25 mouse cellular contexts compared by ENCODE assay signal in genomic region chr15:16532587-16532986, GRCm38 (mm10).
"Had no signal": no experiment of that assay in that cellular context is flagged by ENCODE, and none has a peak within 500 bp of the region (broad histone marks: within the 10 kb centered on the region; RNA-seq: fewer than 3 reads in every experiment).

No protein-coding gene starts in this region.

- H3K9ac ChIP-seq: hindbrain, embryonic 12.5 days; hindbrain, embryonic 14.5 days; intestine, embryonic 15.5 days; limb, embryonic 12.5 days; liver, embryonic 13.5 days; liver, embryonic 15.5 days had no signal

- ATAC-seq: hindbrain, embryonic 16.5 days; inflammation-experienced regulatory T-cells, adult 6 months; intestine, embryonic 15.5 days; intestine, postnatal 0 days had no signal

- H3K36me3 ChIP-seq: heart, embryonic 10.5 days; hindbrain, embryonic 10.5 days; hindbrain, embryonic 12.5 days; intestine, embryonic 15.5 days; limb, embryonic 12.5 days; liver, embryonic 13.5 days; liver, embryonic 15.5 days had no signal

- DNase-seq: gastrocnemius, adult 2 months; gastrocnemius, postnatal 10 days; gastrocnemius, postnatal 25 days; heart, postnatal 14 days; heart, postnatal 4 days; kidney, adult 18-20 months; kidney, adult 8-10 months; kidney, postnatal 10 days; kidney, postnatal 25 days; kidney, postnatal 4 days; liver; liver, embryonic 13.5 days had no signal

- H3K4me2 ChIP-seq: hindbrain, embryonic 12.5 days; hindbrain, embryonic 14.5 days; intestine, embryonic 15.5 days; limb, embryonic 12.5 days; liver, embryonic 11.5 days; liver, embryonic 13.5 days; liver, embryonic 15.5 days had no signal

- H3K4me3 ChIP-seq: gastrocnemius, adult 2 months; heart, embryonic 10.5 days; hindbrain, embryonic 10.5 days; hindbrain, embryonic 12.5 days; intestine, embryonic 15.5 days; layer of hippocampus, adult 2 months; left cerebral cortex, adult 2 months; limb, embryonic 12.5 days; liver, embryonic 13.5 days; liver, embryonic 15.5 days had no signal

- H3K9me3 ChIP-seq: heart, embryonic 10.5 days; hindbrain, embryonic 10.5 days; hindbrain, embryonic 12.5 days; intestine, embryonic 15.5 days; limb, embryonic 12.5 days; liver, embryonic 13.5 days; liver, embryonic 15.5 days had no signal

- H3K27ac ChIP-seq: gastrocnemius, adult 2 months; heart, embryonic 10.5 days; hindbrain, embryonic 10.5 days; hindbrain, embryonic 12.5 days; hindbrain, embryonic 14.5 days; intestine, embryonic 15.5 days; layer of hippocampus, adult 2 months; left cerebral cortex, adult 2 months; limb, embryonic 12.5 days; liver, embryonic 13.5 days; liver, embryonic 15.5 days had no signal

- H3K4me1 ChIP-seq: heart, embryonic 10.5 days; hindbrain, embryonic 10.5 days; hindbrain, embryonic 12.5 days; intestine, embryonic 15.5 days; limb, embryonic 12.5 days; liver, embryonic 13.5 days; liver, embryonic 15.5 days had no signal

- H3K27me3 ChIP-seq: hindbrain, embryonic 12.5 days; intestine, embryonic 15.5 days; limb, embryonic 12.5 days; liver, embryonic 13.5 days; liver, embryonic 15.5 days had no signal
